Mouse (Mus musculus): ENCODE data around the gene Zfp600.
"Not testable (repeated sequence)": the region's sequence is repeated elsewhere in the genome, so short reads cannot be mapped to it uniquely, and the experiment has no call there.

DNA sequence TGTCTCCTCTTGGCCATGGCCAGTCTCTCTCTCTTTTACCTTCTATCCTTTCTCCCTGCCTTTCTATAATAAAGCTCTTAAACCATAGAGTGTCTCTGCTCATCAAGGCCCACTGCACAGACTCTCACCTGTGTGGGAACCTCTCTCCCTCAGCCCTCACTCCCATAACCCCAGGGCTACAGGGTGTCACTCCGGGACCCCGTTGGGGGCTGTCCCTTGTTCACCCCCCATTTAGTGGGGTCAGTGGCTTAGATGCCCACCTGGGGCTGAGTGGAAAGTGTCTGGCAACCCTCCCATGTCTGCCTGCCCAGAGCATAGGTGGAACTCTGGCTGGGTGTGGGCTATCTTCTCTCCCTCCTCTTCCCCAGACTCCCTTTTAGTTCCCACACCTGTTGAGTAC lies 47.7 kb downstream of the Zfp600 start:
- TF ChIP-seq GATA1 (IDR thresholded peaks at IDR 0.05; ENCODE audit: borderline replicate concordance, low read length); FLI1 (IDR thresholded peaks at IDR 0.05; ENCODE audit: low read length): not testable (repeated sequence)
